Mouse (Mus musculus) midbrain, embryonic 15.5 days (tissue): Measurements from ENCODE around the gene Wdfy3. TPM values are rescaled to one million over a fixed set of nuclear protein-coding genes. Genes with fewer than 3 reads are reported as not detected.

Experiments used
- ATAC-seq: fragments of 200-750 bp; cut with Nextera tagmentation; replicated peaks from 2 replicates; pipeline ENCODE4 v1.8.0; 2017; ENCODE audit warnings: moderate TSS enrichment
- H3K27ac ChIP-seq: fragments of 300-500 bp; sonication (generic); 2 replicates; pipeline ENCODE4 v1.5.1; 2015; ENCODE audit warnings: mild to moderate bottlenecking, inconsistent platforms
- H3K27me3 ChIP-seq: fragments of 300-500 bp; sonication (generic); replicated peaks from 2 replicates; pipeline ENCODE4 v1.6.1; 2015; ENCODE audit warnings: inconsistent platforms
- H3K36me3 ChIP-seq: fragments of 300-500 bp; sonication (generic); replicated peaks from 2 replicates; pipeline ENCODE4 v1.6.1; 2015; ENCODE audit warnings: inconsistent platforms
- H3K4me1 ChIP-seq: fragments of 300-500 bp; sonication (generic); 2 replicates; pipeline ENCODE4 v1.6.1; 2015; ENCODE audit warnings: inconsistent platforms
- H3K4me2 ChIP-seq: fragments of 300-500 bp; sonication (generic); 2 replicates; pipeline ENCODE4 v1.6.1; 2015; ENCODE audit warnings: inconsistent platforms, mild to moderate bottlenecking, moderate library complexity
- H3K4me3 ChIP-seq: fragments of 300-500 bp; sonication (generic); 2 replicates; pipeline ENCODE4 v1.5.1; 2015; ENCODE audit warnings: mild to moderate bottlenecking, inconsistent platforms
- H3K9ac ChIP-seq: fragments of 300-500 bp; sonication (generic); 2 replicates; pipeline ENCODE4 v1.6.1; 2015; ENCODE audit warnings: mild to moderate bottlenecking, inconsistent platforms
- H3K9me3 ChIP-seq: fragments of 300-500 bp; sonication (generic); 2 replicates; pipeline ENCODE4 v1.6.1; 2016; ENCODE audit warnings: inconsistent platforms
- WGBS: fragments of 180-500 bp; shearing (Covaris S2); methylation state at CpG from one replicate; pipeline ENCODE4 v1.1.7; 2015; ENCODE audit warnings: mixed read lengths; 5-methylcytosine and 5-hydroxymethylcytosine counted together
- polyA plus RNA-seq: library from polyadenylated mRNA; unstranded; fragments of >200 nt; fragmentation: Nextera tagmentation; extraction: Ambion mirVana; gene quantifications from 2 replicates; pipeline ENCODE4 v1.2.1, GENCODE M21; 2015

The Wdfy3 gene
- polyA plus RNA-seq, 1 experiment from 2014 or later: 33.5 TPM

- H3K27ac ChIP-seq: no peak overlapping the region
- no peaks in the 10 kb centered on the region for H3K4me1 ChIP-seq
- H3K9me3 ChIP-seq: no peaks in the 10 kb centered on the region
- no peak for ATAC-seq
- 91% methylated on average over 8 of the region's 8 CpGs for WGBS
- no peaks in the 10 kb centered on the region for H3K27me3 ChIP-seq
- no peak overlapping the region for H3K9ac ChIP-seq
- no peak overlapping the region for H3K4me3 ChIP-seq
- H3K36me3 ChIP-seq: peaks cover 9% of the 10 kb centered on the region; the same call in 1 of the 2 replicates
- H3K4me2 ChIP-seq: no peak overlapping the region
Observed at GRCm38 (mm10) chr5:101957419-101957818, 112.3 kb downstream of the Wdfy3 start.

GRCm38 (mm10) chr5:101954393-101955340, 115.1 kb downstream of the Wdfy3 start:
- Histone ChIP-seq H3K4me2 (no peak overlapping the region), H3K36me3 (peaks cover 13% of the 10 kb centered on the region; the same call in 1 of the 2 replicates), H3K9ac (no peak overlapping the region), H3K27me3 (no peaks in the 10 kb centered on the region), H3K4me1 (no peaks in the 10 kb centered on the region), H3K4me3 (no peak overlapping the region), H3K27ac (no peak overlapping the region), H3K9me3 (no peaks in the 10 kb centered on the region)
- no peak for ATAC-seq
- 88% methylated on average over 16 of the region's 16 CpGs for WGBS

GRCm38 (mm10) chr5:101951918-101952317, 117.8 kb downstream of the Wdfy3 start:
- no peak for ATAC-seq
- peaks cover 32% of the 10 kb centered on the region for H3K36me3 ChIP-seq
- WGBS: 81% methylated on average over 1 of the region's 1 CpGs

GRCm38 (mm10) chr5:101949323-101949722, 120.4 kb downstream of the Wdfy3 start:
- Histone ChIP-seq H3K36me3 (peaks cover 29% of the 10 kb centered on the region), H3K4me1 (no peaks in the 10 kb centered on the region)

More at GRCm38 (mm10) chr5:101951918-101952317, 117.8 kb downstream of the Wdfy3 start:
- Histone ChIP-seq H3K4me2 (no peak overlapping the region), H3K4me1 (no peaks in the 10 kb centered on the region), H3K9ac (no peak overlapping the region), H3K4me3 (no peak overlapping the region), H3K27ac (no peak overlapping the region), H3K9me3 (no peaks in the 10 kb centered on the region), H3K27me3 (no peaks in the 10 kb centered on the region)

GRCm38 (mm10) chr5:101948641-101949040, 121.1 kb downstream of the Wdfy3 start:
- no peaks in the 10 kb centered on the region for H3K27me3 ChIP-seq
- 89% methylated on average over 7 of the region's 7 CpGs for WGBS
- no peaks in the 10 kb centered on the region for H3K9me3 ChIP-seq
- no peak overlapping the region for H3K4me2 ChIP-seq
- H3K36me3 ChIP-seq: peaks cover 35% of the 10 kb centered on the region
- no peak overlapping the region for H3K4me3 ChIP-seq
- H3K4me1 ChIP-seq: no peaks in the 10 kb centered on the region
- no peak for ATAC-seq
- H3K27ac ChIP-seq: no peak overlapping the region
- no peak overlapping the region for H3K9ac ChIP-seq

More at GRCm38 (mm10) chr5:101949323-101949722, 120.4 kb downstream of the Wdfy3 start:
- 78% methylated on average over 8 of the region's 8 CpGs for WGBS
- no peaks in the 10 kb centered on the region for H3K27me3 ChIP-seq
- no peak overlapping the region for H3K4me2 ChIP-seq
- ATAC-seq: no peak
- H3K9me3 ChIP-seq: no peaks in the 10 kb centered on the region
- H3K4me3 ChIP-seq: no peak overlapping the region
- no peak overlapping the region for H3K27ac ChIP-seq
- no peak overlapping the region for H3K9ac ChIP-seq

GRCm38 (mm10) chr5:101945731-101946130, 124.0 kb downstream of the Wdfy3 start:
- Histone ChIP-seq H3K4me1 (no peaks in the 10 kb centered on the region), H3K9me3 (no peaks in the 10 kb centered on the region), H3K27ac (no peak overlapping the region), H3K27me3 (no peaks in the 10 kb centered on the region), H3K4me2 (no peak overlapping the region), H3K4me3 (no peak overlapping the region), H3K9ac (no peak overlapping the region), H3K36me3 (peaks cover 53% of the 10 kb centered on the region)
- no peak for ATAC-seq
- 93% methylated on average over 5 of the region's 5 CpGs for WGBS

- no peaks in the 10 kb centered on the region for H3K27me3 ChIP-seq
- H3K4me3 ChIP-seq: no peak overlapping the region
- no peak overlapping the region for H3K9ac ChIP-seq
- H3K4me2 ChIP-seq: no peak overlapping the region
- H3K36me3 ChIP-seq: peaks cover 36% of the 10 kb centered on the region
- WGBS: 94% methylated on average over 13 of the region's 13 CpGs
- H3K9me3 ChIP-seq: no peaks in the 10 kb centered on the region
- no peaks in the 10 kb centered on the region for H3K4me1 ChIP-seq
- H3K27ac ChIP-seq: no peak overlapping the region
- ATAC-seq: no peak
Observed at GRCm38 (mm10) chr5:101937909-101938596, 131.7 kb downstream of the Wdfy3 start.

GRCm38 (mm10) chr5:101937362-101937761, 132.4 kb downstream of the Wdfy3 start:
- Histone ChIP-seq H3K4me1 (no peaks in the 10 kb centered on the region), H3K4me3 (no peak overlapping the region), H3K27ac (no peak overlapping the region), H3K9me3 (no peaks in the 10 kb centered on the region), H3K36me3 (peaks cover 30% of the 10 kb centered on the region), H3K4me2 (no peak overlapping the region), H3K27me3 (no peaks in the 10 kb centered on the region), H3K9ac (no peak overlapping the region)
- no peak for ATAC-seq
- 92% methylated on average over 21 of the region's 21 CpGs for WGBS

GRCm38 (mm10) chr5:101935893-101936292, 133.8 kb downstream of the Wdfy3 start:
- Histone ChIP-seq H3K9ac (no peak overlapping the region), H3K4me2 (no peak overlapping the region), H3K9me3 (no peaks in the 10 kb centered on the region), H3K27ac (0 out of 2 replicates have a peak overlapping the region, but pooled peaks have one; percentile 2), H3K36me3 (peaks cover 22% of the 10 kb centered on the region), H3K4me3 (no peak overlapping the region), H3K4me1 (no peaks in the 10 kb centered on the region), H3K27me3 (no peaks in the 10 kb centered on the region)
- WGBS: 65% methylated on average over 16 of the region's 16 CpGs
- ATAC-seq: peak; percentile 59

- ATAC-seq: no peak
- peaks cover 27% of the 10 kb centered on the region for H3K36me3 ChIP-seq
Observed at GRCm38 (mm10) chr5:101934629-101935028, 135.1 kb downstream of the Wdfy3 start.

GRCm38 (mm10) chr5:101932971-101933810, 136.5 kb downstream of the Wdfy3 start:
- no peak overlapping the region for H3K4me3 ChIP-seq
- H3K9me3 ChIP-seq: no peaks in the 10 kb centered on the region
- no peaks in the 10 kb centered on the region for H3K4me1 ChIP-seq
- H3K27ac ChIP-seq: no peak overlapping the region
- no peaks in the 10 kb centered on the region for H3K27me3 ChIP-seq
- no peak for ATAC-seq
- peaks cover 32% of the 10 kb centered on the region for H3K36me3 ChIP-seq
- no peak overlapping the region for H3K9ac ChIP-seq
- H3K4me2 ChIP-seq: no peak overlapping the region
- 70% methylated on average over 15 of the region's 15 CpGs for WGBS

More at GRCm38 (mm10) chr5:101934629-101935028, 135.1 kb downstream of the Wdfy3 start:
- 85% methylated on average over 7 of the region's 7 CpGs for WGBS
- Histone ChIP-seq H3K27ac (no peak overlapping the region), H3K4me3 (no peak overlapping the region), H3K27me3 (no peaks in the 10 kb centered on the region), H3K9ac (no peak overlapping the region), H3K4me2 (no peak overlapping the region), H3K4me1 (no peaks in the 10 kb centered on the region), H3K9me3 (no peaks in the 10 kb centered on the region)

GRCm38 (mm10) chr5:101931997-101932396, 137.7 kb downstream of the Wdfy3 start:
- no peaks in the 10 kb centered on the region for H3K9me3 ChIP-seq
- ATAC-seq: no peak
- WGBS: 69% methylated on average over 4 of the region's 4 CpGs
- H3K27me3 ChIP-seq: no peaks in the 10 kb centered on the region
- H3K36me3 ChIP-seq: peaks cover 24% of the 10 kb centered on the region
- no peak overlapping the region for H3K9ac ChIP-seq
- H3K4me2 ChIP-seq: no peak overlapping the region
- H3K4me1 ChIP-seq: no peaks in the 10 kb centered on the region
- H3K27ac ChIP-seq: no peak overlapping the region
- no peak overlapping the region for H3K4me3 ChIP-seq
